Mouse (Mus musculus): ENCODE measurements around the gene Mindy2. TPM values are rescaled to one million over a fixed set of nuclear protein-coding genes. Genes with fewer than 3 reads are reported as not detected.
A peak's percentile ranks its signal among the peaks of the same experiment; 100 is the strongest.

Gene Mindy2
- polyA plus RNA-seq, 1 experiment from 2014 or later: 8.2 TPM

GRCm38 (mm10) chr9:70679132-70680091 is 22.4 kb upstream of the Mindy2 start:
- ATAC-seq (peak; percentile 56), DNase-seq (peak; percentile 68)
- H3K36me3 ChIP-seq (replicated peaks; ENCODE audit: insufficient read depth, low read length): no peaks in the 10 kb centered on the region
- H3K9me3 ChIP-seq (ENCODE audit: low read length): no peaks in the 10 kb centered on the region
- H3K27me3 ChIP-seq (ENCODE audit: insufficient read depth, low read length): no peaks in the 10 kb centered on the region
- peak overlapping the region; percentile 70 for H3K4me2 ChIP-seq (ENCODE audit: low read depth, low read length)
- H3K27ac ChIP-seq (ENCODE audit: low read depth): peak overlapping the region; percentile 99
- H3K9ac ChIP-seq (replicated peaks): peak overlapping the region; percentile 97
- peaks cover 15% of the 10 kb centered on the region for H3K4me1 ChIP-seq (ENCODE audit: insufficient read depth)
- WGBS (ENCODE audit: insufficient replicate concordance): 3% methylated on average over 87 of the region's 103 CpGs
- TF ChIP-seq CTCF (IDR thresholded peaks at IDR 0.05; ENCODE audit: low read depth) (no peak), EP300 (IDR thresholded peaks at IDR 0.05; ENCODE audit: low read depth) (no peak)
- H3K4me3 ChIP-seq (ENCODE audit: low read depth, low read length): peak overlapping the region; percentile 95

GRCm38 (mm10) chr9:70678682-70679131 is 21.7 kb upstream of the Mindy2 start, which contains the start of gene Adam10:
Gene Adam10 (plus strand): TSS chr9:70678997.
- under 1% methylated on average over 37 of the region's 48 CpGs for WGBS (ENCODE audit: insufficient replicate concordance)
- peak; percentile 100 for DNase-seq
- Histone ChIP-seq H3K9ac (replicated peaks) (peak within 1 kb of the TSS; percentile 97), H3K27me3 (ENCODE audit: insufficient read depth, low read length) (no peaks in the 10 kb centered on the region), H3K36me3 (replicated peaks; ENCODE audit: insufficient read depth, low read length) (no peaks in the 10 kb centered on the region), H3K4me3 (ENCODE audit: low read depth, low read length) (peak within 1 kb of the TSS; percentile 95), H3K4me1 (ENCODE audit: insufficient read depth) (peaks cover 15% of the 10 kb centered on the region), H3K9me3 (ENCODE audit: low read length) (no peaks in the 10 kb centered on the region), H3K27ac (ENCODE audit: low read depth) (peak within 1 kb of the TSS; percentile 99), H3K4me2 (ENCODE audit: low read depth, low read length) (peak within 1 kb of the TSS; percentile 88)
- ATAC-seq: peak; percentile 98
- TF ChIP-seq CTCF (IDR thresholded peaks at IDR 0.05; ENCODE audit: low read depth) (no peak), EP300 (IDR thresholded peaks at IDR 0.05; ENCODE audit: low read depth) (no peak)

GRCm38 (mm10) chr9:70675961-70676360 is 19.0 kb upstream of the Mindy2 start:
- no peaks in the 10 kb centered on the region for H3K9me3 ChIP-seq (ENCODE audit: low read length)
- no peak overlapping the region for H3K9ac ChIP-seq (replicated peaks)
- ATAC-seq: no peak
- no peak overlapping the region for H3K4me3 ChIP-seq (ENCODE audit: low read depth, low read length)
- no peaks in the 10 kb centered on the region for H3K27me3 ChIP-seq (ENCODE audit: insufficient read depth, low read length)
- peaks cover 20% of the 10 kb centered on the region for H3K4me1 ChIP-seq (ENCODE audit: insufficient read depth)
- 0 out of 2 replicates have a peak overlapping the region, but pooled peaks have one; percentile 0 for H3K27ac ChIP-seq (ENCODE audit: low read depth)
- WGBS (ENCODE audit: insufficient replicate concordance): 85% methylated on average over 5 of the region's 5 CpGs
- TF ChIP-seq EP300 (IDR thresholded peaks at IDR 0.05; ENCODE audit: low read depth) (no peak), CTCF (IDR thresholded peaks at IDR 0.05; ENCODE audit: low read depth) (peak; percentile 45)
- no peaks in the 10 kb centered on the region for H3K36me3 ChIP-seq (replicated peaks; ENCODE audit: insufficient read depth, low read length)
- no peak overlapping the region for H3K4me2 ChIP-seq (ENCODE audit: low read depth, low read length)
- no peak for DNase-seq

- Histone ChIP-seq H3K9me3 (ENCODE audit: low read length) (no peaks in the 10 kb centered on the region), H3K4me2 (ENCODE audit: low read depth, low read length) (no peak overlapping the region), H3K36me3 (replicated peaks; ENCODE audit: insufficient read depth, low read length) (no peaks in the 10 kb centered on the region), H3K27ac (ENCODE audit: low read depth) (no peak overlapping the region), H3K9ac (replicated peaks) (no peak overlapping the region), H3K27me3 (ENCODE audit: insufficient read depth, low read length) (no peaks in the 10 kb centered on the region), H3K4me1 (ENCODE audit: insufficient read depth) (peaks cover 22% of the 10 kb centered on the region), H3K4me3 (ENCODE audit: low read depth, low read length) (no peak overlapping the region)
- WGBS (ENCODE audit: insufficient replicate concordance): 69% methylated on average over 4 of the region's 4 CpGs
- DNase-seq (no peak), ATAC-seq (no peak)
- TF ChIP-seq EP300 (IDR thresholded peaks at IDR 0.05; ENCODE audit: low read depth) (no peak), CTCF (IDR thresholded peaks at IDR 0.05; ENCODE audit: low read depth) (no peak)
These were observed 18.1 kb upstream of the Mindy2 start for GRCm38 (mm10) chr9:70675117-70675516.

GRCm38 (mm10) chr9:70673656-70674055 is 16.7 kb upstream of the Mindy2 start:
- no peaks in the 10 kb centered on the region for H3K27me3 ChIP-seq (ENCODE audit: insufficient read depth, low read length)
- H3K4me1 ChIP-seq (ENCODE audit: insufficient read depth): peaks cover 27% of the 10 kb centered on the region
- 80% methylated on average over 4 of the region's 4 CpGs for WGBS (ENCODE audit: insufficient replicate concordance)
- no peak for DNase-seq
- no peak overlapping the region for H3K27ac ChIP-seq (ENCODE audit: low read depth)
- no peaks in the 10 kb centered on the region for H3K9me3 ChIP-seq (ENCODE audit: low read length)
- no peak for ATAC-seq
- H3K4me2 ChIP-seq (ENCODE audit: low read depth, low read length): no peak overlapping the region
- TF ChIP-seq EP300 (IDR thresholded peaks at IDR 0.05; ENCODE audit: low read depth) (no peak), CTCF (IDR thresholded peaks at IDR 0.05; ENCODE audit: low read depth) (no peak)
- no peaks in the 10 kb centered on the region for H3K36me3 ChIP-seq (replicated peaks; ENCODE audit: insufficient read depth, low read length)
- H3K9ac ChIP-seq (replicated peaks): no peak overlapping the region
- H3K4me3 ChIP-seq (ENCODE audit: low read depth, low read length): no peak overlapping the region

Measured in liver, postnatal 0 days (tissue).